Mouse (Mus musculus) limb, embryonic 14.5 days (tissue): ENCODE data around the gene Lsg1. TPM values are rescaled to one million over a fixed set of nuclear protein-coding genes. Genes with fewer than 3 reads are reported as not detected.

Experiments used
- ATAC-seq: fragments of 200-750 bp; cut with Nextera tagmentation; 2 replicates; pipeline ENCODE4 v1.8.0; 2017; ENCODE audit warnings: low read depth, moderate number of reproducible peaks, moderate TSS enrichment; ENCODE audit not compliant: low FRiP score
- DNase-seq: peaks from one replicate; pipeline ENCODE4 v3.0.0-alpha.2; 2015; ENCODE audit warnings: low spot score
- H3K27ac ChIP-seq: fragments of 300-500 bp; sonication (generic); replicated peaks from 2 replicates; pipeline ENCODE4 v1.5.1; 2014; ENCODE audit warnings: low read depth, mild to moderate bottlenecking, low read length, moderate library complexity, mixed read lengths
- H3K27me3 ChIP-seq: fragments of 300-500 bp; sonication (generic); 2 replicates; pipeline ENCODE4 v1.6.1; 2014; ENCODE audit warnings: low read length, mixed read lengths; ENCODE audit not compliant: control insufficient read depth, insufficient read depth
- H3K36me3 ChIP-seq: fragments of 300-500 bp; sonication (generic); 2 replicates; pipeline ENCODE4 v1.6.1; 2014; ENCODE audit warnings: mild to moderate bottlenecking, low read length, moderate library complexity, mixed read lengths; ENCODE audit not compliant: control insufficient read depth, insufficient read depth
- H3K4me1 ChIP-seq: fragments of 300-500 bp; sonication (generic); 2 replicates; pipeline ENCODE4 v1.6.1; 2014; ENCODE audit warnings: antibody characterized with exemption, low read length, mixed read lengths; ENCODE audit not compliant: control insufficient read depth, insufficient read depth
- H3K4me2 ChIP-seq: fragments of 300-500 bp; sonication (generic); replicated peaks from 2 replicates; pipeline ENCODE4 v1.6.1; 2014; ENCODE audit warnings: low read depth, mild to moderate bottlenecking, low read length, moderate library complexity; ENCODE audit not compliant: severe bottlenecking
- H3K4me3 ChIP-seq: fragments of 300-500 bp; sonication (generic); replicated peaks from 2 replicates; pipeline ENCODE4 v1.5.1; 2014; ENCODE audit warnings: low read length
- H3K9ac ChIP-seq: fragments of 300-500 bp; sonication (generic); 2 replicates; pipeline ENCODE4 v1.6.1; 2014; ENCODE audit warnings: mild to moderate bottlenecking, low read depth, low read length, moderate library complexity; ENCODE audit not compliant: severe bottlenecking
- H3K9me3 ChIP-seq: fragments of 300-500 bp; sonication (generic); 2 replicates; pipeline ENCODE4 v1.6.1; 2016; ENCODE audit warnings: low read length; ENCODE audit not compliant: control insufficient read depth
- POLR2A ChIP-seq: fragments of 200-500 bp; IDR thresholded peaks from 2 replicates; pipeline ENCODE4 v1.8.0; 2012; ENCODE audit warnings: inconsistent platforms, mild to moderate bottlenecking, moderate library complexity, borderline replicate concordance; ENCODE audit not compliant: insufficient read depth, insufficient read length; ENCODE audit errors: extremely low read depth
- WGBS: fragments of 180-500 bp; shearing (Covaris S2); extraction: QIAGEN DNeasy Blood & Tissue Kit; methylation state at CpG from one replicate; pipeline ENCODE4 v1.1.7; 2014; 5-methylcytosine and 5-hydroxymethylcytosine counted together
- polyA plus RNA-seq, 2 experiments: library from polyadenylated mRNA; depleted of rRNA in 1 of 2; stranded (reverse) in 1 of 2; unstranded in 1 of 2; fragments of >200 nt; fragmentation: Nextera tagmentation in 1 of 2; extraction: Ambion mirVana in 1 of 2; gene quantifications; 2 replicates each; pipeline versions ENCODE4 v1.2.1 to v1.2.3; 2012 to 2014

The Lsg1 gene
- polyA plus RNA-seq, 2 experiments, result 36.3 to 64.2 TPM

GRCm38 (mm10) chr16:30542826-30543225, 44.6 kb downstream of the Lsg1 start:
- no peak overlapping the region for H3K27ac ChIP-seq
- no peak overlapping the region for H3K4me2 ChIP-seq
- no peak for ATAC-seq
- 86% methylated on average over 6 of the region's 6 CpGs for WGBS
- no peaks in the 10 kb centered on the region for H3K4me1 ChIP-seq
- H3K36me3 ChIP-seq, result peaks cover 14% of the 10 kb centered on the region
- no peaks in the 10 kb centered on the region for H3K9me3 ChIP-seq
- no peak overlapping the region for H3K4me3 ChIP-seq
- no peak for TF ChIP-seq POLR2A
- no peaks in the 10 kb centered on the region for H3K27me3 ChIP-seq
- H3K9ac ChIP-seq, result no peak overlapping the region
- no peak for DNase-seq

GRCm38 (mm10) chr16:30540107-30541001, 47.0 kb downstream of the Lsg1 start:
- ATAC-seq, result no peak
- H3K4me3 ChIP-seq, result peak overlapping the region; percentile 24
- peak overlapping the region; percentile 31 for H3K4me2 ChIP-seq
- no peaks in the 10 kb centered on the region for H3K9me3 ChIP-seq
- no peaks in the 10 kb centered on the region for H3K27me3 ChIP-seq
- no peaks in the 10 kb centered on the region for H3K4me1 ChIP-seq
- no peak for TF ChIP-seq POLR2A
- no peak for DNase-seq
- H3K36me3 ChIP-seq, result peaks cover 4% of the 10 kb centered on the region
- H3K9ac ChIP-seq, result 0 out of 2 replicates have a peak overlapping the region, but pooled peaks have one; percentile 7
- 66% methylated on average over 19 of the region's 20 CpGs for WGBS
- H3K27ac ChIP-seq, result no peak overlapping the region

GRCm38 (mm10) chr16:30539433-30539832, 48.0 kb downstream of the Lsg1 start:
- Histone ChIP-seq H3K4me1 (no peaks in the 10 kb centered on the region), H3K4me2 (no peak overlapping the region), H3K27ac (no peak overlapping the region), H3K27me3 (no peaks in the 10 kb centered on the region), H3K9ac (no peak overlapping the region), H3K9me3 (no peaks in the 10 kb centered on the region), H3K36me3 (no peaks in the 10 kb centered on the region; the same call in 1 of the 2 replicates), H3K4me3 (no peak overlapping the region)
- DNase-seq, result no peak
- no peak for ATAC-seq
- TF ChIP-seq POLR2A, result no peak
- WGBS, result 27% methylated on average over 10 of the region's 10 CpGs

GRCm38 (mm10) chr16:30535075-30535474, 52.3 kb downstream of the Lsg1 start:
- H3K9ac ChIP-seq, result no peak overlapping the region

GRCm38 (mm10) chr16:30533592-30533991, 53.8 kb downstream of the Lsg1 start:
- no peak for DNase-seq
- TF ChIP-seq POLR2A, result no peak
- ATAC-seq, result no peak
- no peak overlapping the region for H3K4me3 ChIP-seq
- H3K27ac ChIP-seq, result no peak overlapping the region
- 44% methylated on average over 4 of the region's 4 CpGs for WGBS
- peaks cover 3% of the 10 kb centered on the region; the same call in 1 of the 2 replicates for H3K36me3 ChIP-seq
- H3K27me3 ChIP-seq, result no peaks in the 10 kb centered on the region
- no peaks in the 10 kb centered on the region for H3K4me1 ChIP-seq
- H3K4me2 ChIP-seq, result no peak overlapping the region
- H3K9ac ChIP-seq, result no peak overlapping the region
- H3K9me3 ChIP-seq, result no peaks in the 10 kb centered on the region

More at GRCm38 (mm10) chr16:30535075-30535474, 52.3 kb downstream of the Lsg1 start:
- no peak for TF ChIP-seq POLR2A
- ATAC-seq (no peak), DNase-seq (no peak)
- no peak overlapping the region for H3K4me3 ChIP-seq
- no peaks in the 10 kb centered on the region for H3K4me1 ChIP-seq
- H3K27me3 ChIP-seq, result no peaks in the 10 kb centered on the region
- no peaks in the 10 kb centered on the region for H3K9me3 ChIP-seq
- H3K4me2 ChIP-seq, result no peak overlapping the region
- H3K27ac ChIP-seq, result no peak overlapping the region
- H3K36me3 ChIP-seq, result no peaks in the 10 kb centered on the region
- 85% methylated on average over 1 of the region's 1 CpGs for WGBS
